Mouse (Mus musculus): ENCODE measurements around the gene Akap9.

Gene Akap9

DNA sequence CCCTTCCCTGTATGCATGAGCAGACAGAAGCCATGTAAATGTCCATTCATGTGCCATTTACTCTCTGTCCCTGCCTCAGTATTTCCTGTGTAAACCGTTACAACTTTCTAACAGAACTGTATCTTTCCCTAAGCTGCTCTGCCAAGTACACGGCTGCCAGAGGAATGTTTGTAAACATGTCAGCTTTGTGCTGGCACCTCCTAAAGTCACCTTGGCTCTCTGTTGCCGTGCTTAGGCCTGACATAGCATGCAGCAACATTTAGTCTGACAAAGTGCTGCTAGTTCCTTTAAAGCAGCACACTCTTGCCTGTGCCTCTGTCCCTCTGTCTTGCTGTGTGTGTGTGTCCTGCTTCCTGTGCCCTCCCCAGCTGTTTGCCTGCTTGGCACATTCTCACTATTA lies 139.3 kb downstream of the Akap9 start:
- no peak for TF ChIP-seq CTCF (conservative IDR thresholded peaks at IDR 0.05; ENCODE audit: low read length)
- no peak for TF ChIP-seq POU5F1 (IDR thresholded peaks at IDR 0.05; ENCODE audit: borderline replicate concordance, low read length)
- TF ChIP-seq NANOG (IDR thresholded peaks at IDR 0.05; ENCODE audit: borderline replicate concordance, low read length): no peak
- H3K27me3 ChIP-seq (ENCODE audit: insufficient read depth, low read length): no peaks in the 10 kb centered on the region
- H3K4me3 ChIP-seq (replicated peaks; ENCODE audit: low read length): no peak overlapping the region
- H3K4me1 ChIP-seq (replicated peaks; ENCODE audit: low read depth, low read length): no peaks in the 10 kb centered on the region
- peaks cover 9% of the 10 kb centered on the region for H3K9me3 ChIP-seq (ENCODE audit: low read length)
- peaks cover 55% of the 10 kb centered on the region for H3K36me3 ChIP-seq (ENCODE audit: insufficient read depth, low read length)

DNA sequence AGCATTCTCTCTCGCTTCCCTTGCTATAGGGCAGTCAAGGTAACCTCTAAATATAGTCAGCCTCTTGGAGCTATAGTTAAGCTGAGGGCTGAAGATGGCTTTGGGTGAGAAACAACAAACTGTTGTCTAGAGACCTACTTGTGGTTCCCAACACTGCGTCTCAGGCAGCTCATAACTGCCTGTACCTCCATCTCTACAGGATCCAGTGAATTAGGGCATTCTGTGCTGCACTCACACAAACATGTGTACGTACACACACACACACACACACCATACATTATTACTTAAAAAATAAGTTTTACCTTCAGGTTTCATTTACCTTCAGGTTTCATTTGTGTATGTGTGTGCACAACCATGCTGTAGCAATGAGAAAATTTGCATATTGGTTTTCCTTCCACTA lies 151.2 kb downstream of the Akap9 start:
- TF ChIP-seq POU5F1 (IDR thresholded peaks at IDR 0.05; ENCODE audit: borderline replicate concordance, low read length) (no peak), CTCF (conservative IDR thresholded peaks at IDR 0.05; ENCODE audit: low read length) (no peak), NANOG (IDR thresholded peaks at IDR 0.05; ENCODE audit: borderline replicate concordance, low read length) (no peak)

DNA sequence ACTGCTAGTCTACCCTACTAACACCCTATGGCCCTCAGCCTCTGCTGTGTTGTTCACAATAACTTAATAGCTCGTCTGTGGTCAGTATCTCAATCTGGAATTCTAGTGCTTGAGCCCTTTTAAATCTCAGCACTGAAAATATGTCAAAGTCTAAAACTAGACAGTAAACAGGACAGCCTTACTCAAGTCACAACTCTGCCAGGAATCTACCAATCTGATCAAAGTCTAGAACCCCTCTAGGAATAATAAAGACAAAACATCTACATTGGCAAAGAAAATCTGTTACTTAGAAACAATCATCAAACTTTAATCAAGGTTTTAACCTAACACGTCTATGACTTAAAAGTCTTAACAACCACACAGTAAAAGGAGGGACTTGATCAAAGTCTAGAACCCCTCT lies 153.0 kb downstream of the Akap9 start:
- H3K27me3 ChIP-seq (ENCODE audit: insufficient read depth, low read length): no peaks in the 10 kb centered on the region
- peaks cover 89% of the 10 kb centered on the region for H3K36me3 ChIP-seq (ENCODE audit: insufficient read depth, low read length)
- no peak overlapping the region for H3K4me3 ChIP-seq (replicated peaks; ENCODE audit: low read length)
- peaks cover 7% of the 10 kb centered on the region for H3K9me3 ChIP-seq (ENCODE audit: low read length)
- H3K4me1 ChIP-seq (replicated peaks; ENCODE audit: low read depth, low read length): no peaks in the 10 kb centered on the region
- TF ChIP-seq NANOG (IDR thresholded peaks at IDR 0.05; ENCODE audit: borderline replicate concordance, low read length) (no peak), POU5F1 (IDR thresholded peaks at IDR 0.05; ENCODE audit: borderline replicate concordance, low read length) (no peak), CTCF (conservative IDR thresholded peaks at IDR 0.05; ENCODE audit: low read length) (no peak)

More for the DNA sequence above, 151.2 kb downstream of the Akap9 start:
- Histone ChIP-seq H3K36me3 (ENCODE audit: insufficient read depth, low read length) (peaks cover 71% of the 10 kb centered on the region), H3K4me3 (replicated peaks; ENCODE audit: low read length) (no peak overlapping the region), H3K27me3 (ENCODE audit: insufficient read depth, low read length) (no peaks in the 10 kb centered on the region), H3K4me1 (replicated peaks; ENCODE audit: low read depth, low read length) (no peaks in the 10 kb centered on the region), H3K9me3 (ENCODE audit: low read length) (peaks cover 15% of the 10 kb centered on the region)

DNA sequence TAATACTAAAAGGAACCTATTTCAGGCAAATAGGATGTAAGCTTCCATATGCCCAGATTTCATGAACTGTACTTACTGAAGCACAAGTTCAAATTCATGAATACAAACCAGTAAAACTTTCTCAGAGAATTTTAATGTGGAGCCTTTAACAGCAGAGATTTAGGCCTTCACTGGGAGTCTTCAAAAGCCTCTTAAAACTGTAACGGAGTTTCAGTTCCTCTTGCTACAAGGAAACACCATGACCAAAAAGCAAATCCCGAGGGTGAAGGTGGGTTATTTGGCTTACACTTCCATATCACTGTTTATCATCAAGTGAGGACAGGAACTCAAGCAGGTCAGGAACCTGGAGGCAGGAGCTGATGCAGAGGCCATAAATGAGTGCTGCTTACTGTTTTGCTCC lies 153.7 kb downstream of the Akap9 start:
- H3K4me1 ChIP-seq (replicated peaks; ENCODE audit: low read depth, low read length): no peaks in the 10 kb centered on the region
- TF ChIP-seq NANOG (IDR thresholded peaks at IDR 0.05; ENCODE audit: borderline replicate concordance, low read length): no peak
- no peak for TF ChIP-seq CTCF (conservative IDR thresholded peaks at IDR 0.05; ENCODE audit: low read length)
- no peak for TF ChIP-seq POU5F1 (IDR thresholded peaks at IDR 0.05; ENCODE audit: borderline replicate concordance, low read length)

DNA sequence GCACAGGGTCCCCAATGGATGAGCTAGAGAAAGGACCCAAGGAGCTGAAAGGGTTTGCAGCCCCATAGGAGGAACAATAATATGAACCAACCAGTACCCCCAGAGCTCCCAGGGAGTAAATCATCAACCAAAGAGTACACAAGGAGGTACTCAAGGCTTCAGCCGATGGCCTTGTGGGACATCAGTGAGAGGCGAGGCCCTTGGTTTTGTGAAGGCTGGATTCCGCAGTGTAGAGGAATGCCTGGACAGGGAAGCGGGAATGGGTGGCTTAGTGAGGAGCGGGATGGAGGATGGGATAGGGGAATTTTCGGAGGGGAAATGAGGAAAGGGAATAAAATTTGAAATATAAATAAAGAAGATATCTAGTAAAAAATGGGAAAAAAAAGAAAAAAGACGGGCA lies 157.1 kb downstream of the Akap9 start:
- Histone ChIP-seq H3K4me1 (replicated peaks; ENCODE audit: low read depth, low read length) (no peaks in the 10 kb centered on the region), H3K27me3 (ENCODE audit: insufficient read depth, low read length) (no peaks in the 10 kb centered on the region), H3K4me3 (replicated peaks; ENCODE audit: low read length) (no peak overlapping the region), H3K9me3 (ENCODE audit: low read length) (no peaks in the 10 kb centered on the region), H3K36me3 (ENCODE audit: insufficient read depth, low read length) (peaks cover 97% of the 10 kb centered on the region)
- no peak for TF ChIP-seq CTCF (conservative IDR thresholded peaks at IDR 0.05; ENCODE audit: low read length)
- TF ChIP-seq NANOG (IDR thresholded peaks at IDR 0.05; ENCODE audit: borderline replicate concordance, low read length): no peak
- TF ChIP-seq POU5F1 (IDR thresholded peaks at IDR 0.05; ENCODE audit: borderline replicate concordance, low read length): no peak

More for the DNA sequence above, 153.7 kb downstream of the Akap9 start:
- H3K4me3 ChIP-seq (replicated peaks; ENCODE audit: low read length): no peak overlapping the region
- no peaks in the 10 kb centered on the region for H3K27me3 ChIP-seq (ENCODE audit: insufficient read depth, low read length)
- peaks cover 91% of the 10 kb centered on the region for H3K36me3 ChIP-seq (ENCODE audit: insufficient read depth, low read length)
- peaks cover under 1% of the 10 kb centered on the region; the same call in 1 of the 2 replicates for H3K9me3 ChIP-seq (ENCODE audit: low read length)

DNA sequence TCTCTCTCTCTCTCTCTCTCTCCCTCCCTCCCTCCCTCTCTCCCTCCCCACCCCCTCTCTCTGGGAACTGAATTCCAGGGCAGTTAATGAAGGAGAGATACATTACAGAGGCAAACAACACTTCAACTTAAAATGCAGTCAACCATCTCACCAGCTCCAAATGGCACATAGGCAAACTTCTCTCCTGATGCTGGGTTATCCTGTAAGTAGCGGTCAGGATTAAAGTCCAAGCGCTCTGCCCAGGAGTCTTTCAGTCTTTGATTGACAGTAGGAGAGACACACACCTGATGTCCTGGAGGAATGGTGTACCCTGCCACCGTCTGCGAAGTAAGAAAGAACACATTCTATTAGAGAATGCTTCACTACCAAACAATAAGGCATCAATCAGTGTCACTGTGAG lies 158.5 kb downstream of the Akap9 start:
- H3K4me1 ChIP-seq (replicated peaks; ENCODE audit: low read depth, low read length): no peaks in the 10 kb centered on the region
- peaks cover 97% of the 10 kb centered on the region for H3K36me3 ChIP-seq (ENCODE audit: insufficient read depth, low read length)
- H3K27me3 ChIP-seq (ENCODE audit: insufficient read depth, low read length): no peaks in the 10 kb centered on the region
- TF ChIP-seq CTCF (conservative IDR thresholded peaks at IDR 0.05; ENCODE audit: low read length): no peak
- TF ChIP-seq NANOG (IDR thresholded peaks at IDR 0.05; ENCODE audit: borderline replicate concordance, low read length): no peak
- TF ChIP-seq POU5F1 (IDR thresholded peaks at IDR 0.05; ENCODE audit: borderline replicate concordance, low read length): no peak
- no peak overlapping the region for H3K4me3 ChIP-seq (replicated peaks; ENCODE audit: low read length)
- H3K9me3 ChIP-seq (ENCODE audit: low read length): no peaks in the 10 kb centered on the region

DNA sequence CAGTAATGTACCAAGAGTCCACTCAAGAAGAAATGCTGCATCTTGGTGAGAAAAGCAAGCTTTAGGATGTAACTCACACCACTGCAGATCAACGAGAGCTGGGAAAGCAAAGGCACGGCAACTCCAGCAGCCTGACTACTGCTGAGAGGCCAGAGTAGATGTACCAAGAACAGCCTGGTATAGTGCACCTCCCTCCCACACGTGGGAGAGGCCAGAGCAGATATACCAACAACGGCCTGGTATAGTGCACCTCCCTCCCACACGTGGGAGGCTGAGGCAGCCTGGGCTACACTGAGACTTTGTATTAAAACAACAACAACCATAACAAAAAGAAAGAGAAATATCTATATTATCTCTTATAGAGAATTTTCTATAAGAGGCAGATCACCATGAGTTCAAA lies 160.3 kb downstream of the Akap9 start:
- no peak for TF ChIP-seq CTCF (conservative IDR thresholded peaks at IDR 0.05; ENCODE audit: low read length)
- TF ChIP-seq NANOG (IDR thresholded peaks at IDR 0.05; ENCODE audit: borderline replicate concordance, low read length): no peak
- TF ChIP-seq POU5F1 (IDR thresholded peaks at IDR 0.05; ENCODE audit: borderline replicate concordance, low read length): no peak
- Histone ChIP-seq H3K9me3 (ENCODE audit: low read length) (no peaks in the 10 kb centered on the region), H3K27me3 (ENCODE audit: insufficient read depth, low read length) (no peaks in the 10 kb centered on the region), H3K4me1 (replicated peaks; ENCODE audit: low read depth, low read length) (no peaks in the 10 kb centered on the region), H3K36me3 (ENCODE audit: insufficient read depth, low read length) (peaks cover 97% of the 10 kb centered on the region), H3K4me3 (replicated peaks; ENCODE audit: low read length) (no peak overlapping the region)

DNA sequence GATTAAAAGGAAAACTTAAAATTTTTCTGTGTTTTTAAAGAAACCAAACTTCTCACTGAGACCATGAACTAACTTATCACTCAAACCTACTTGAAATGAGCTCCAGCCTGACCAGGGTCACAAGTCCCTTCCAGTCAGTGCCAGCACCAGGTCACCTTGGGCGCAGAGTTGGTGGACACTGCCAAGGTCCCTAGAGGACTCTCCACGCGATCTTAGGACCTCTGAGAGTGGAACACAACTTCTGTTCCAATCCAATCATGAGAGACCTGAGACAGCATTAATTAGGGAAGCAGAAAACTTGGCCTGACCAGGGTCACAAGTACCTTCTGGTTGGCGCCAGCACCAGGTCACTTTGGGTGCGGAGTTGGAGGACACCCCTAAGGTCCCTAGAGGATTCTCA lies 166.6 kb downstream of the Akap9 start:
- Histone ChIP-seq H3K36me3 (ENCODE audit: insufficient read depth, low read length) (peaks cover 82% of the 10 kb centered on the region), H3K4me1 (replicated peaks; ENCODE audit: low read depth, low read length) (no peaks in the 10 kb centered on the region), H3K27me3 (ENCODE audit: insufficient read depth, low read length) (no peaks in the 10 kb centered on the region), H3K9me3 (ENCODE audit: low read length) (peaks cover 17% of the 10 kb centered on the region), H3K4me3 (replicated peaks; ENCODE audit: low read length) (no peak overlapping the region)
- no peak for TF ChIP-seq CTCF (conservative IDR thresholded peaks at IDR 0.05; ENCODE audit: low read length)
- no peak for TF ChIP-seq POU5F1 (IDR thresholded peaks at IDR 0.05; ENCODE audit: borderline replicate concordance, low read length)
- no peak for TF ChIP-seq NANOG (IDR thresholded peaks at IDR 0.05; ENCODE audit: borderline replicate concordance, low read length)

DNA sequence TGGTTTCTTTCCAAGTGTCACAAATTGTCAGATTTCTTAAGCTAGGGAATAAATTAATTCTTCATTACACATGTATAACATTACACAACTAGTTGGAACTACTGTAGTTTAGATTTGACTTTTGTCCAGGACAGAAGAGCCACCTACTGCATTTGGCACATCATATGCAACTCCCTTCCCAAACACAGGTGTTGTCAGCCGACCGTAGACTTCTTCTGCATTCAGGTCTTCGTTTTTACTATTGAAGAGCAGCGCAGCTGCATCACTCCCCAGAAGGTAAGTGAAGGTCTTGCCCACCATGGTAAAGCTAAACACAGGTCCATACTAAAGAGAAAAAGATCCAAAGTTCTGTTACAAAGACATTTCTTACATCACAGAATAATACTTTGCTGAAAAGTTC lies 173.2 kb downstream of the Akap9 start:
- H3K4me1 ChIP-seq (replicated peaks; ENCODE audit: low read depth, low read length): peaks cover 29% of the 10 kb centered on the region
- no peak for TF ChIP-seq NANOG (IDR thresholded peaks at IDR 0.05; ENCODE audit: borderline replicate concordance, low read length)
- TF ChIP-seq POU5F1 (IDR thresholded peaks at IDR 0.05; ENCODE audit: borderline replicate concordance, low read length): no peak
- TF ChIP-seq CTCF (conservative IDR thresholded peaks at IDR 0.05; ENCODE audit: low read length): no peak
- H3K4me3 ChIP-seq (replicated peaks; ENCODE audit: low read length): no peak overlapping the region
- no peaks in the 10 kb centered on the region for H3K9me3 ChIP-seq (ENCODE audit: low read length)
- no peaks in the 10 kb centered on the region for H3K27me3 ChIP-seq (ENCODE audit: insufficient read depth, low read length)
- H3K36me3 ChIP-seq (ENCODE audit: insufficient read depth, low read length): peaks cover 56% of the 10 kb centered on the region

Measured in E14TG2a.4 (cell line).